Mouse (Mus musculus) c-Kit-positive CD71-positive TER-119-negative erythroid progenitor cells, embryonic 14.5 days (primary cell): Measurements from ENCODE around the gene Atl2.

Source experiments
- DNase-seq: peaks from one replicate; pipeline ENCODE4 v3.0.0-alpha.2; 2013; ENCODE audit warnings: low read depth

The Atl2 gene

DNA sequence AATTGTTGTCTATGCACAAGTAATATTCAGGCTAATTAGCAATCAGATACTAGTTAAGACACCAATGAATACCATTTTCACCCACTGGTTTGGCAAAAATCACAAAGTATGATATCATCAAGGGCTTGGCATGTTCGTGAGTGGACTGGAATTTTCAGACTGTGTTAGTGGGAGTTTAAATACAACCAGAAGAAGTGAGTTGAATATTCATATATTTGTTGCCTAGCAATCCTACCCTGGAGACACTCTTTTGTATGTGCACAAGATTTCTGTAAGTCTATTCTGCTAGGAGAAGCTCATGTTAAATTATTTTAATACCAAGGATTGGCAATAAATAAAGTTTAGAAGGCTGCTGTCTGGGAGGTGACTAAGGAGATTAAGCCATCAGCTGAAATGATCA lies 71.5 kb downstream of the Atl2 start:
- no peak for DNase-seq

- DNase-seq, result no peak
These were observed 77.0 kb downstream of the Atl2 start for GRCm38 (mm10) chr17:79818884-79819283.

DNA sequence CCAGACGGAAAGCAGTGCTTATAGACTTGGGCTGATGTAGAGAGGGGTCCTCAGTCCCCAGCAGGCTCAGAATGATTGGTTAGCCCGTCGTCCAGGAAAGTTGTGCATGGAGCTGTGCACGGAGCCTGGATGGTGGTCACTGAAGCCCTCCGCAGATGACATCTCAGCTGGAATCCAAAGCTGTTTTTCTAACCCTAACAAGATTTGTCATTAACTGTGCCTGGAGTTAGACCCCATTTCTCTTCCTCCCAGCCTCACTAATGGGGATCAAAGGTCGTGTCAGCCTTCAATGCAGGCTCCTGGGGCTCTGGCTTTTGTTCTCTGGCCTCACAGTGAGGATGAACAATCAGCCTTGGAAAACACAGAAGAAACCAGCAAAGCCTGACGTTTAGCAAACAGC lies 77.9 kb downstream of the Atl2 start:
- no peak for DNase-seq

DNA sequence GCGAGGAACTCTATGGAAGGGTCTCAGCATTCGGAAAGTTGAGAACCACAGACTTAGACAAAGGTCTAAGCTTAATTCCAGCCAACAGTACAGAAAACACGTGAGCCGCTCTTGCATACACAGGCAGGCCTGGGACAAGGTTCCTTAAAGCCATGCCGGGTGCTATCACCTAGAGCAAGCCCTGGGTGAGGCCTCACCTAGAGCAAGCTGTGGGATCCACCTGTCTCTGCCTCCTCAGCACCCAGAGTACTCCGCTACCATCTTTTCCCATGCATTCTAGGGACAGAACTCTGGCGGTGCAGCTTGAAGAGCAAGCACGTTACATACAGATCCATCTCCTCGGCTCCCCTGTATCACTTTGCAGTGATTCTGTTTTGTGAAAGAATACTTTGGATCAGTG lies 78.4 kb downstream of the Atl2 start:
- no peak for DNase-seq

DNA sequence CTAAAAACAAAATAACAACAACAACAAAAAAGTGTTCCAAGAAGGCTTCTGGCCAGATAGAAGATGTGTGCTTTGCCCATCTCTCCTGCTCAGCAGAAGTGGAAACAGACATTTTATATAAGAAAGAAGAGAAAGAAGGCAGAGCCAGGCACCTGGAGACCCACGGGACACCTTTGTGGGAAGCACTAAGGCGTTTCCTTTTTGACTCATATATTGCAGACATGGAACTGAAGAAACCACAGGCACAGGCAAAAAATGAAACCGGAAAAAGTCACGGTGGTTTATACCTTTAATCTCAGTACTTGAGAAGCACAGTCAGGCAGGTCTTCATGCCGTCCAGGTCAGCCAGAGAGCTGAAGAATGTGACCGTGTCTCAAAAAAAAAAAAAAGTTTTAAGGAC lies 79.0 kb downstream of the Atl2 start:
- DNase-seq, result no peak

GRCm38 (mm10) chr17:79810421-79810820 lies 85.5 kb downstream of the Atl2 start:
- DNase-seq, result no peak

GRCm38 (mm10) chr17:79809491-79810316 lies 86.2 kb downstream of the Atl2 start:
- no peak for DNase-seq

GRCm38 (mm10) chr17:79807237-79807930 lies 88.5 kb downstream of the Atl2 start:
- DNase-seq, result no peak

DNA sequence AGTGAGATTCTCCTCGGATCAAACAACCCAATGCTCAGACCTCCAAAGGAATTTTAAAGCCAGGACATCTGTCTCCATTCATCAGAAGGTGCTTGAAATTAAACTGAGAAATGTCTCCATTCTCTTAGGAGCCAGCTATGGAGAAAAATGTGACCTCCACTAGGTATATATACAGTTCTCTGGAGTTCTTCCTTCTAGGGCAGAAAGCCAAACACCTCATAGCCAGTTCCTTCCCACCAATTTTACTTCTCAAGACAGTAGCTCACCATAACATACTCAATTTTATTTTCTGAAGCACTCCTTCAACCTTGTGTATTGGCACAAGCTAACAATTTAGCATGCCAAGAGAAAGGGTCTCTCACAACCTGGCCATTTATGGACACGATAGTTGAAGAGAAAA lies 91.2 kb downstream of the Atl2 start:
- DNase-seq, result no peak

DNA sequence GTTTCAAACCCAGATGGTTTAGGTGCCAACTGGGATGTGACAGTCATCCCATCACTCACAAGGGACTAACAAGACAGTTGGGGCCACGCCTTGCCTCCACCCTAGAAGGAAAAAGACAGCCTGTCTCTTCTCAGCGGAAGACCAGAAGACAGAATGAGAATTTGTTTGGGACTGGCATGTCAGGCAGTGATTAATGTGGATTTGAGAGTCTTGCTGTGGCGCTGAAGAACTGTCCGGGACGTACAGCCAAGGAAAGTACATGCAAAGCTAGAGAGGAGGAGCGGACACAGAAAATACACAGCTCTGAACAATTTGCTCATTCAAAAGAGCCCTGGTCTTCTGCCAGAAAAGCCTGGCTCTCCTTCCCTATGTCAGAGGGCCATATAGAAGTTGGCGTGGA lies 93.9 kb downstream of the Atl2 start:
- no peak for DNase-seq

DNA sequence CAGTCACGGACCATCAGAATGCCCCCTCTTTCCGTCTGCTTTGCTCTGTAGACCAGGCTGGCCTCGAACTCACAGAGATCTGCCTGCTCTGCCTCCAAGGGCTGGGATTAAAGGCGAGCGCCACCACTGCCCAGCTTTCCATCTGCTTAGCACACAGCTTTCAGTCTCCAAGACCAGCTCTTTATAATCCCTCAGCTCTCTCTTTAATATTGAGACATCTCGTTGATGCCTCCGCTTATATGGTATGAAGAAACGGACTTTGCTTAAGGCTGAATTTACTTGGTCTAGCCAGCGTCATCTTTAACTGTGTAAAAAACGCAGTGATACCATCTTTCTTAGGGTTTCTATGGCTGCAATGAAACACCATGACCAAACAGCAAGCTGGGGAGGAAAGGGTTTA lies 97.1 kb downstream of the Atl2 start:
- no peak for DNase-seq
